Mouse (Mus musculus): Measurements from ENCODE around the gene Mybpc3. TPM values are rescaled to one million over a fixed set of nuclear protein-coding genes. Genes with fewer than 3 reads are reported as not detected.

Mybpc3 gene
- total RNA-seq (2021): not detected in 2 replicates
- long read RNA-seq: 0 reads

DNA sequence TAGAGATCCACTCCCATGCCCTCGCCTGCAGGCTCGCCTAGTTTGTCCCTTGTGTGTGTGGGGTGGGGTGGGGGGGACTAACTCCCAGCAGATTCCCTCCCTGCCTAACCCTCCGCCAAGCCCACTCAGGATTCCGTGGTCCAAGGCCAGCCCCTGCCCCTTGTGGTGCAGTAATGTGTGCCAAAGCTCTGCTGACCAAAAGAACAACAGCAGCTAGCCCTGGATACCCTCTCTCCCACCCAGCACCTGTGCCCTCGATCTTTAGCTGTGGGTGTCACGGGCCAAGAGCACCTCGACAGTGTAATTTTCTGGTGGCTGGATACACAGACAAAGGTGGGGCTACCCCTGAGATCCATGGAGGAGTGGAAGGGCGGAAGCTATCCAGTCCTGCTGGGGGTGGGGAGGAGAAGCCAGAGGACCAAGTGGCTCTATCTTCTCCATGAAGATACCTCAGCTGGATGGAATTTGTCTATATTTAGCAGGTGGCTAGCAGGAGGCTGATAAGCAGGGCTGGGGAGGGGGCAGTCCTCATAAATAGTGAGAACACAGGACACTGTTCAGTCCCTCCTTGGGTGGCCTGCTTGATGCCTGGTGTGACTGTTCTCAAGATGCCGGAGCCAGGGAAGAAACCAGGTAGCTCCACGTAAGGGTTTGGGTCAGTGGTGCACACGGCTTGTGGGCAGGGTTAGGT lies at the start of gene Mybpc3:
Gene Mybpc3, plus strand, starts transcription at position 560 of the 691 bp plus-strand sequence.
- no peak for DNase-seq

DNA sequence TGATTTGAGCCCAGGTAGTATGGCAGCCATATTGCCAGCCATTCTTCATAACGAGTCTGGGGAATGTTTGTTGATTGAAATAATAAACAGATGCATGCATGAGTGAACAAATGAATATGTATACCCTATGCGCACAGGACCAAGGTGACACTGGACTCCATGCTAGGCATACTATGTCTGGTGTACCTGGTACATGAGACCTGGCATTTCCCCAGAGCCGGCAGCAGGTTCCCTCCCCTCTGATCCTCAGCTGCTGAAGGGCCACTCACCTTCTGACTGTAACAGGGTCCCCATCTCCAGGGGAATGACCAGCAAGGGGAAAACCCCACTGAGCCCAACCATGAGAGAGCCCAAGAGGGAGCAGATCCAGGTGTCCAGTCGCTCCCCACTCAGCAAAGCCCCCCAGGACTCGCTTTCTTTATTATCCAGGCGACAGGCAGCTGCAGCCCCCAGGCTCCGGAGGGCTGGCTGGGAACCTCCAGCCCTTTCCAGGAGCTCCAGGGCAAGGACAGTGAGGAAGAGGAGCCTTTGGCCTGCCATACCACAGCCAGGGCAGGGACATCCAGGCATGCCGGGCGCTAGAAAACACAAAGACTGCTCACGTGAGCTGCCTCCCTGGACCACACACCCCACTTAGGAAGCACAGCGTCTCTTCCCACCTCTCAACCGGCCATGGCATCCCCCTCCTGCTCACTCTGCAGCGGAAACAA lies 49.6 kb upstream of the Mybpc3 start:
- no peak for DNase-seq

DNA sequence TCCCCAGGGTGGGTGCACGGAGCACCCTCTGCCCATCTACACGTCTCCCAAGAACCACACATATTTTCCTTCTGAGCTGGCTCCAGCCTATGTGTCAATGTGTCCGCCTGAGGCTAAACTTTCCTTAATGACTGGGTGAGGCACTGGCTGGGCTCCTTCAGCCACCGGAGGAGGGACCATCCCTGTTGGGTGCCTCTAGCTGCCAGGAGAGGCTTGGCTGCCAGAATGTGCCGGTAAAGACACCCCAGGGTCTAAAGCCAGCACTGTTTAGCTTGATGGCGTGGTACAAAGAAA lies 49.1 kb upstream of the Mybpc3 start:
- DNase-seq: no peak

DNA sequence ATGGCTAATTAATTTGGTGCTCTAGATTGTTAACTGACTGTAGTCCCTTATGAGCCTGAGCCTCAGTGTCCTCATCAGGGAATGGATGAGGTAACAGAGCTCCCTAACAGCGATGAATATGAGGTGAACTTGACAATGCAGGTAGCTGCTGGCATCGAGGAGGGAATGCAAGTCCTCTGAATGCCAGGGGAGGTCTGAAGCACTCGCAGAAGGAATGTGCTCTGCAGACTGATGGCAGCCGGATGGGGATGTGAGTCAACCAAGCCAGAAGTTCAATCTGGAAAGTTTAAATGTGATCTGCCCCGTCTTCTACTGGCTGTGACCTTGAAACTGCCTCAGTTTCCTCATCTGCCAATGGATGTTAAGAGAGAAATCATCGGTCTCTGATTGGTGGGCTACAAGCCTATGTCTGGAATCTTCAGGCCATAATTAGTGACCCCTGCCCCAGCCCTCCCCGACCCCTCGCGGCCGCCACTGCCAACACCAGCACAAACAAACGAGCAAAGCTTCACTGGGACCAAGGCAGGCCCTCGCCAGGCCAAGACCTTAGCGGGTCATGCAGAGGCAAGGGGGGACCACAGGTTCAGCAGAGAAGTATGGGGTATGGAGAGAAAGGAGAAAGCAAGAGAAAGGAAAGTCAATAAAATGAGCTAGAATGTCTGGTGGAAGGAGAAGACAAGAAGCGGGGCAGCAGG lies 48.5 kb upstream of the Mybpc3 start:
- no peak for DNase-seq

DNA sequence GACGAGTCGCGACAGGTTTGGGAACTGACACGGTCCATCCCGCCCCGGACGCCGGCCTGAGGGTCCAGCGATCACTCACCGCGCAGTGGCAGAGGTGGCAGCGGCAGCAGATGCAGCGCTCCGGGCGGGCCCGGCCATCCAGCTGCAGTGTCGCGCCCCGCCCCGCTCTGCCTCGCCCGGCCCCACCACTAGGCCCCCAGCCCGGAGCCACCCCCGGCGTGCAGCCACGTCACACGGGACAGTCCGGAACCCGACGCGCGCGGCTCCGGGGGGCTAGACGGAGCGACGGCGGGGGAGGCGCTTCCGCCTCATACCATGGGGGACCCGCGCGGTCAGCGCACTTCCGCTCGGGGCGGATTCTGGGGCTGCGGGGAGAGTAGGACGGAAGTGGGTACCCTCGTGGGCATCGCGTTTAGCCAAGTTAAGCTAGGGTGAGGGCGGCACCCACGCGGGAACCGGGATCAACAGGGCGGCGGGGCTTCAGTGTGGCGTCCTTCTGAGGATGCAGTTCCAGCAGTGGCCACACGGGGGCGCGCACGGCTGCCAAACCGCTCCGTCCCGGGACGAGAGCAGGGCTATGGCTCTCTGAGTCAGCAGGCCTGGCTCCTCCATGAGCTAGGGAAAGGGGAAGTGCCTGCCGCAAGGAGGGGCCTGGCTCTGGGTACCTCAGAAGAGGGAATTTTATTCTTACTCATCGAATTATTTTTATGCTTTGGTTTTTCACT lies 47.7 kb upstream of the Mybpc3 start, which contains the start of gene Slc39a13:
Gene Slc39a13, minus strand, starts transcription at position 342 of the 725 bp plus-strand sequence.
- DNase-seq: peak; percentile 95

DNA sequence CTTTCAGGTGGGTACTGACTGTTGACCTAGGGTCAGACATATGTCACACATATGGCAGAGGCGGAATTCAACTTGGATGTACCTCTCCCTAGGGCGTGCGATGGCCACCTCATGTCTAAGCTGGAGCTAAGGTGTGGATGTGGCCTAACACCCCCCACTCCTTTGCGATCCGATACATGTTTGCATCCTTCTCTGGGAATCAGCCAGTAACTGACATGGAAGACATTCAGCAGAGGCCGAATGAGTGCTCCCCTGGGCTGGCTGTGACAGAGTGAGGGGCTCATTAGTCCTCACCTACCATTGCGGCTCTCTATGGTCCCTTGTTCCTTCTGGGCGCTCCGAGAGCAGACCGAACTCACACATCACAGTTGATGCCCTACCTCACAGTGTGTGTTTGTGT lies 46.9 kb upstream of the Mybpc3 start:
- DNase-seq: no peak

DNA sequence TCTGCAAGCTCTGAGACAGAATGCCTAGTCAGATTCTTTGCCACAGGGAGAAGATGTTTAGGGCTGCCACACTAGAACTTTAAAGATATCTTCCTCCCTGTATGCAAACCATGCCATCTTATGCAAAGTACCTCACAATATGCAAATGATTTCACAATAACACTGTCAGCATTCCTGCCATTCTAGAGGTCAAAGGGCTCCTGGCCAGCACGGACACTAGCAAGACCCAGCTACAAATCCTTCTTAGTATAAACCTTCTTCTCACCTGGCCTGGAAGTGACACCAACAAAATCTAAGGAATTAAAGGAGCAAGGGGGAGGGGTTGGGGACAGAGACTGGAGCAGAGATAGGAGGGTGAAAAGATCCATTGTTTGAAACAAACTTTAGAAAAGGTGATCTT lies 45.9 kb upstream of the Mybpc3 start:
- no peak for DNase-seq

DNA sequence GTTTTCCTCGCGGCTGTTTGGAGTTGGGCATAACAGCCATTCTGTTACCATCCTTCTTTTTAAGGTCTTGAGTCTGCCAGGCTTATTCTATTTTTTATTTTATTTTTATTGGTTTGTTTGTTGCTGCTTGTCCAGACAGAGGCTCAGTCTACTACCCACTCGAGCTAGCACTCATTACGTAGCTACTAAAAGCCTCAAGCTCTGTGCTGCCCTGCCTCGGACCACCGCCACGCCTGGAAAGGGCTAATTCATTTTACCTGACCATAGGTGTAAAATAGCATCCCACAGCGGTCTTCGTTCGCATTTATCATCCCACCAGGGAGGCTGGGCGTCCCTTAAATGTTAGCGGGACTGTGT lies 40.0 kb upstream of the Mybpc3 start:
- no peak for DNase-seq

DNA sequence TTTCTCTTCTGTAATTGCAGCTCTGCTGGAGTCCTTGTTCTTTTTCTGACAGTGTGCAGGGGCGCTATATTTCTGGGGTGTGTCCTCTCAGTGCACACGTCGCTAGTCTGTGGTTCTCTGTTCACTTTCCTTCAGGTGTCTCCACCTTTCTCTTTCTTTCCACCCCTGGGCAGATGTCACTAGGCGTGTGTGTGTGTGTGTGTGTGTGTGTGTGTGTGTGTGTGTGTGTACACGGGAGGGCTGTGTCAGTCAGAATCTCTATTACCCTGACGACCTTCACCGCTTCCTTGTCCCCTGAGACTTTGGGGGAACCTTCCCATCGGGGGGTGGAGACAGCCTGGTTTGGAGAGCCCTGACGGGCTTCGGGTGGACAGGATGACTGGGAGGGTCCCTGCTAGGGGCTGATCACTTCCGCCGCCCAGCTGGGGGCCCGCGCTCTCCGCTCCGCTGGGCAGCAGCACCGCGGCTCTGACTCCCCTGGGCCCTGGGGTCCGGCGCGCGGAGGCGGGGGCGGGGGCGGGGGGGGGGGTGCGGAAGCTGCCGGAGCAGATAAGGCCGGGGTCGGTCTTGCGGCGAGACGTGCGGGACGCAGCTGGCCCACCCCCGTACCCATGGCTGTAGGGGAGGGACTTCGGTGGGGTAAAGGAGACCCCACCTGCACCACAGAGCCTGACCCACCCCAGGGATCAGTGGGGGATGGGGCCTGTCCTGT lies 39.5 kb upstream of the Mybpc3 start:
- no peak for DNase-seq

DNA sequence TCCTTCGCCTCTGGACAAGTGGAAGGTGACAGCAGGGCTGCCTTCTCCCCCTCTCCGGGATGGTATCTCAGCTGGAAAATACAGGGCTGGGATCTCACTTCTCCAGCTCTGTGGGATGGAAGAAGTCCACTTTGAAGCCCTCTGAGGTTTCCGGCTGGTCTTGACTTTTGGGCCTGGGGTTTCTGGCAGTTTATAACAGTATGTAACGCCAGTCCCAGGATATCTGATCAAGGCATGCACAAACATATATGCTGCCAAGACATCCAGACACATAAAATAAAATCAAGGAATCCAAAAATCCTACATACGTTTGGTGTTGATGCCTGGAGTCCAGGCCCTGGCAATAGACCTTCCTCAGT lies 38.9 kb upstream of the Mybpc3 start:
- no peak for DNase-seq

DNA sequence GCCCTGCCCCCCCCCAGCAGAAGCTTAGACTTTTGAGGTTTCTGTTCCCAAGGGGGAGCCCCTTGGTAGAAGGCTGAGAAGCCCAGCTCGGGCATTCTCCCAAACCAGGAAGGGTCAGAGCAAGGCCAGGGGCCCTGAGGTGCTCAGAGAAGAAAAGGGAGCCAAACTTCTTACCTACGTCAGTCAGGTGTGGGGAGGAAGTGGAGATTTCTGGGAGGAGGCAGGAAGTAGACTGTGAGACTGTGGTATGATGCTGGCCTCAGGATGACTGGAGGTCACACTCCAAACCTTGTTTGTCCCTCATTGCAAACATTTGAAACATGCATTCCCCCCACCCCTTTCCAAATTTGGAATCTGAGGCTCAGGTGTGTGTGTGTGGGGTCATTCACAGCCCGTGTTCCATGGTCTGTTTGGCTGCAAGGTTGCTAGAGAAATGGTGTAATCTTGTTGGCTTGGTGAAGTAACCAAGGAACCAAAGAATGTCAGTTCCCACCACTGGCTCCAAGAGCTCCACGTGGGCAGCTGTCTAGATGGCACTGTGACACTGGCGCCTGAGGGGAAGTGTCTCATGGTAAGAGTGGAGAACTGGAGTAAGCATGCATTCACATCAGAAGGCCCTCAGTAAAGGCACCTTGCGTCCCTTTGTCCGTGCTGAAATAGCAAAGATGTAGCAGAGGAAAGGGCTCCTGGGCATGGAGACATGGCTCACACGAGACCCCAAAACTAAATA lies 37.0 kb upstream of the Mybpc3 start:
- no peak for DNase-seq

DNA sequence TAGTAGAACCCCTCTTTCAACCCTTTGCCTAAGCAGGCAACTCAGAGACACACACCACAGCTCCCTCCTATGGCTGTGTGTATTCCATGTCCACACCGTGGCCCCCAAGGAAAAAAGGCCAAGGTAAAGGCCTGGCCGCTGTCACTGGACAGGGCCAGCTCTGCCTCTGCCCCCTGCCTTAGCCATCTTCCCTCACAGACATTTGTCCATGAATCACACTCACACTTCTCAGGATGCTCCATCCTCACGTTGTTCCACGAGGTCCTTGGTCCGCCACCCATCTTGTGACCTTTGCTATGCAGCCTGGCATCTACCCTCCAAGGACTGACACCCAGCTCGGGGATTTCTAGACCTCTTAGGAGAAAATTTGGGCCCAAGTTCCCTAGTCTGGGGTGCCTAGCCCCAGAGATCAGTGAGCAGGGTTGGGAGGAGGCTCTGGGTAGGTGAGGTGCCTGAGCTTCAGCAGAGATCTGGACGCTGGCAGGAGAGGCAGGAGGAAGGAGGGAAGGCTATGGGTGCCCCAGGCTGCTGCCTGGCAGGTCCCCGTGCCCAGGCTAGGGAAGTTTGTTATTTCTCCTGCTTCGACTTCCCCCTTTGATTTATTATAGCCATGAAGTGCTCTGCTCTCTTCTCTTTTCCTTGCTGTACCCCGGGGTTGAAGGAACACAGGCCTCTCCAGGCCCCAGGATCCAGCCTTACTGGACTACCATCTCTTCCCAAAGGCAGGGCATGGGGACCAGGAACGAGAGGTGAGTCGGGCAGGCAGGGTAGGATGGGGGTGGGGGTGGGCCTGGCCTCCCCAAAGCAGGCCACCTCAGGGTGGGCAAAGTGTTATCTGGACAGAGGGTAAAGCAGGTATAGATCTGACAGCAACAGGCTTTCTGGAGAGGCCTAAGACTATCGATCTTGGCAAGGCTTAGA lies 35.9 kb upstream of the Mybpc3 start, which contains the start of gene Spi1:
Gene Spi1, plus strand, starts transcription at position 616 of the 921 bp plus-strand sequence.
- DNase-seq: no peak

DNA sequence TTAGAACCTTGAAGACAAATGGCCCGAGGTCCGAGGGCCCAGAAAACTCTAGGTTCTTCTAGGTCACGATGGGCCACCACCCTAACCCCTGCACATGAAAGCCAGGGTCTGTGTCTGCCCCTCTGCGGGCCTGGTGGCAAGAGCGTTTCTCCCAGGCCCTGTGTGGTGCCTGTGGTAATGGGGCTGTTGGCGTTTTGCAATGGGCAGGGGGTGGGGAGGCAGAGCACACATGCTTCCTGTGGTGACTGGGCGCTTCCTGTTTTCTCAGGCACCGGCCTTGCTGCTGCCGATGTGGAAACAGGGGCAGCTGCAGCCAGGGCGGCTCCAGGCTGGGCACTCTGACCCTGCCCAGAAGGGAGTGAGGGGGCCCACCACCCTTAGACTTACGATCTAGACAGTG lies 35.1 kb upstream of the Mybpc3 start:
- no peak for DNase-seq

DNA sequence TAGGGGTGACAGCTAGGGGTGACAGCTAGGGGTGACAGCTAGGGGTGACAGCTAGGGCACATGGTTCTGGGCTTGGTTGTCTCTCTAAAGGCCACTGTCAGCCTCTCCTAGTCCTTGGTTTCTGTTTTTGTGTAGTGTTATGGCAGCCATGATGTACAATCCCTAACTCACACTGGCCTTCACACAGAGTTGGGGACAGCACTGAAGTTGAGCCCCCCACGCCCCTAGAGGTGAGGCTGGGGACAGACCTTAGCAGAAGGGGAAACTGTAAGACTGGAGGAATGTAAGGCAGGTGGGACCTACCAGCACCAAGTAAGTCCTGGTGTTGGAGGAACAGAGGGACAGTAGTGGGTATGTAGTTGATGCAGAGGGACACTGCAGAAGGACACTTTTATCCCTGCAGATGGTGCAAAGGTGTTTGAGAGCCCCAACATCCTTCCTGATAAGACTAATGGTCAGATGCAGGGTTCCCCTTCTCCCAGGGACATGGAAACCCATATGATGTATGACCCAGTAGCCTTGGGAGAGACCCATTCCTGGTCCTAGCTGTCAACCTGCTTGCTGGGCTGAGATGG lies 34.5 kb upstream of the Mybpc3 start:
- no peak for DNase-seq

DNA sequence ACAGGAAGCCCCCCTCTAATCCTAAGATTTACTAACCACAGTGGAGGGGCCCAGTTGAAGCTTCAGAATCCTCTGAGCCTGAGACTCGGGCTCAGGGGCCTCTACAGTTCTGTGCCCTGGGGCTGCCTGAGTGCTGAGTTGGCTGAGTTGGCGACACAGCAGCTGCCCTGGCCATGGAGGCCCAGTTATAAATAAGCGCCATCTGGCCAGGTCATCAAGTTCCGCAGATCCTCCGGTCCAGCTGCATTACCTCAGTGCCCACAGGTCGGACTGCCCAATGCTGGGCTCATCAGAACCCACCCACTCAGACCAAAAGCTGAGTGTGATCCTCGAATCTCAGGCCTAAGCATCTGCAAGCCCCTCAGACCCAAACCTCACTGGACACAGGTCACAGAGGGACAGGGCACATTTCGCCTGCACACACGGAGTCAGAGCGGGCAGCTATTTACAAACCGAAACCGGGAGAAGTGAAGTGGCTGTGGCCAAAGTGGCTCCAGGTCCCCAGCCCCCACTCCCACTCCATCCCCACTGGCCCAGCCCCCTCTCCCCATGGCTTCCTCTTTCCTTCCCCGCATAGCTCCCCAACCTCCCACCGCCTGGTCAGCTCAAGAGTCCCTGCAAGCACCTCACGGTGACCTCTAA lies 33.6 kb upstream of the Mybpc3 start:
- no peak for DNase-seq

DNA sequence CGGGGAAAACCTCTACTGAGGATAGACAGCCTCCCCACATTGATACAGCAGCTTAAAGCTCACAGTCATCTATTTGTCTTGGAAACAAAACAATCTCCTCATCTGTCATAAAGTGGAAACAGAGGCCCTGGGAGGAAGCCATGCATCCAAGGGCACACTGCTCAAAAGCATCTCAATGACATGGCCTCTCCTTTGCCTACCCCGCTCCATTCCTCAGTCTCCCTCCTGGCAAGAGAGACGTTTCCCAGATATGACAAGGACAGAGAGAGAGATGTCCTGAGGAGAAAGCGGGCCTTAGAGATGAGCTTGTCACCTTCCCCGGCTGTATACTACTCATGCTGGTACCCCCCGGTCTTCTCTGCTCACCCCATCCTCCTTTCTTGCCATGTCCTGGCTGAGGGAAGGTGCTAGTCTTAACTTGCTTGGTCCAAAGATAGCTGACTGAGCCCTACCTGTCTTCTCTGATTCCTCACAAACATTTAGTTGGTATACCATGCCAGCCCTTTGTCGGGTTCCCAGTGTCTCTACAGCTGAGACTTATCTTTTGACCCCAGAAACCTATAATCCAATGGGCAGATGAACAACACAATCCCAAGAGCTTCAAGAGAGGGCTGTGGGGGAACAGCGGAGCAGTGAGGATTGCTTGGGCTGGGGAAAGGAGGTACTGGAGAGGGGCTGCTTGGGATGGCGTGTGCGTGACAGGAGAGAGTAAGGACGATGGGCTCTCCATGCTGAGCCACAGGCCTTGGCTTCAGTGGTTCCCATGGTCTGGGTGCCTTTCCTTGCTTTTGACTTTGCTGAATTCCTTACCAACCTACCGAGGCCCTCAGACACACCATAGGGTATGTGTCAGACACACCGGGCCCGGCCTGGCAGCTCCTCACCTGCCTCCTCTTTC lies 32.2 kb upstream of the Mybpc3 start:
- no peak for DNase-seq

DNA sequence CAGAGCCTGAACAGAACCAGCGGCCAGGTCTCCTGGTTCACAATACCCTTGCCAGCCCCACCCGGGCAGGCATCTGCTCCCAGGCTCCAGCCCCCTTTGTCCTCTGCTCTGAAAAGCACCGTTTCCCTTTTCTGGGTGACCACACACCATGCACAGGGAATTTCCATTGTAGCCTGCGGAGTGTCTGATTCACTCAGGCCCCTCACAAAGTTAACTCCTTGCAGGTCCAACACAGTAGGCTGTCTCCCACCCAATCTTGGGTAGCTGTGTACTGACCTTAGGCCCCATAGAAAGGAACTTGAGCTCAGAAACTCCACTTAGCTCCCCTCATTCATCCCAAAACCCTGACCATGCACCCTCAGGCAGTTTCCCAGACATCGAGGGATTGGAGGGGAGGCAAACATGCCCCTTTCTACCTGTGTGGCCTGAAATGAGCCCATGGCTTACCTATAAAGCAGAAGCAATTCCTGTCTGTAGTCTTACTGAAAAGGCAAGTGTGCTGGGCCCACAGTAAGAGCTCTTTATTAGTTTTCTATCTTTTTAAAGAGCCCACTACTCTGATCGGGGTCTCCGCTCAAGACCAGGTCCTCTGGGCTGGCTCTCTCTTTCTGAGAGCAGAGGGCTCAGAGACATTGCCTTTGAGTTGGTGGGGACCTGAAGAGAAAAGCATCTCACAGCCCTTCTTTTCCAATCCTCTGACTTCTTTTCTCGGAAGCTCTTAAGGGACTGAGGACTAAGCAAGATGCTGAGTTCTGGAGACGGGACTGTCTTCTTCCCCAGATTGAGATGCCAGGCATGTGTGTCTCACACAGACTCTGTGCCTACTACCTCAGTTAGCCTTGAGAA lies 31.3 kb upstream of the Mybpc3 start:
- DNase-seq: no peak
